Mouse (Mus musculus) 3T3-L1 (cell line): ENCODE data around the gene Hipk3.

Experiments
- DNase-seq: peaks from one replicate; pipeline ENCODE4 v3.0.0-alpha.2; 2015; ENCODE audit warnings: low read depth, low spot score

Gene Hipk3

GRCm38 (mm10) chr2:104471161-104471560, 23.1 kb downstream of the Hipk3 start:
- DNase-seq: no peak

- DNase-seq: no peak
Observed at GRCm38 (mm10) chr2:104470536-104470935, 23.7 kb downstream of the Hipk3 start.

GRCm38 (mm10) chr2:104468419-104468818, 25.8 kb downstream of the Hipk3 start:
- DNase-seq: no peak

- no peak for DNase-seq
Observed at GRCm38 (mm10) chr2:104466908-104467616, 27.2 kb downstream of the Hipk3 start.

- no peak for DNase-seq
Observed at GRCm38 (mm10) chr2:104465639-104466430, 28.4 kb downstream of the Hipk3 start.

GRCm38 (mm10) chr2:104460021-104460420, 34.2 kb downstream of the Hipk3 start:
- DNase-seq: no peak

- peak; percentile 54 for DNase-seq
Observed at GRCm38 (mm10) chr2:104458569-104459332, 35.5 kb downstream of the Hipk3 start.

GRCm38 (mm10) chr2:104457106-104457505, 37.1 kb downstream of the Hipk3 start:
- no peak for DNase-seq

DNA sequence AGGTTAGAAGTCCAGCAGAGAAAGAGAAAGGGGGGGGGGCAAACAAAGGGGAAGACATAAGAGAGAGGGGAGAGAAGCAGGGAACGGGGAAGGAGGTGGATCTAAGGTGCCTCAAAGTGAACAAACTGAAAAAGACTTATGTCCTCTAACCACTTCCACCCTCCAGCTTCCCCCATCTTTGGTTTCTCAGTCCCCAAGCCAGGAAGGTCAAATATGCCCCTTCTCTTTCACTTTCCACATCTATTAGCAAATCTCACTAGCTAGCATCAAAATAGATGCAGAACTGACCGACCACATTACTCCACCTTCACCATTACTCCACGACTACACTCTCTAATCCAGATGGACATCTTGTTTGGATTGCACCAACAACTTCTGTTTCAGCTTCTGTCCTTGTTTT, 43.6 kb downstream of the Hipk3 start:
- no peak for DNase-seq

DNA sequence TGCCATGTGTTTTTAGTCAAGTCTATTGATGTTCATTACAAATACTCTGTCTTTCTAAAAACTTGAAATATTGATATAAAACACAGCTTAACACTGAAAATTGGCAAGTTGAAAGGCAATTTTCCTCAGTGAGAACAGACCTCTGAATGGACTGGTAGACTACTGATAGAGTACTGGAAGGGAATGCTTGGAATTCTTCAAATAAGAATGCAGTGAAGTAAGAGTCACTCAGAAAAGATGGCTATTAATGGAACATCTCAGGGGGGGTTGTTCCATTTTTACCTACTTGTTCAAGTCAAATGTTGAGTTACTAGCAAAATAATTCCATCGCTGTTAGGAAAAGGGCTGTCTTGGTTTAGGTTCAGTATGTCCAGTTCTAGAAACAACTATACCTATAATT, 45.1 kb downstream of the Hipk3 start:
- peak; percentile 13 for DNase-seq

DNA sequence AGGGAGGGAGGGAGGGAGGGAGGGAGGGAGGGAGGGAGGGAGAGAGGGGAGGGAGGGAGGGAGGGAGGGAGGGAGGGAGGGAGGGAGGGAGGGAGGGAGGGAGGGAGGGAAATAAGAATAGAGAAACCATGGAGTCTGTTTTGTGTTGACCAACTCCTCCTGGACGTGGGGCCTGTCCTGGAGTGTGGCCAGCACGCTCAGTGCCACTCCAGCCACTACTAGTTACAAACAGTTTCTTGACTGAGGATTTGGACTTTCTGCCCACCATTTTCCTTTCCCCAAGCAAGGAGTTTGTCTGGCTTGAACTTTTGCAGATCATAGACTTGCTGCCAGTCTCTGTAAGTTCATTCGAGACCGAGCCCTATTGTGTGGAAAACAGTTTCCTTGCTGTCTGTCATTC, 46.0 kb downstream of the Hipk3 start:
- DNase-seq: no peak

GRCm38 (mm10) chr2:104446016-104446415, 48.2 kb downstream of the Hipk3 start:
- no peak for DNase-seq

GRCm38 (mm10) chr2:104444776-104445175, 49.5 kb downstream of the Hipk3 start:
- peak; percentile 84 for DNase-seq

DNA sequence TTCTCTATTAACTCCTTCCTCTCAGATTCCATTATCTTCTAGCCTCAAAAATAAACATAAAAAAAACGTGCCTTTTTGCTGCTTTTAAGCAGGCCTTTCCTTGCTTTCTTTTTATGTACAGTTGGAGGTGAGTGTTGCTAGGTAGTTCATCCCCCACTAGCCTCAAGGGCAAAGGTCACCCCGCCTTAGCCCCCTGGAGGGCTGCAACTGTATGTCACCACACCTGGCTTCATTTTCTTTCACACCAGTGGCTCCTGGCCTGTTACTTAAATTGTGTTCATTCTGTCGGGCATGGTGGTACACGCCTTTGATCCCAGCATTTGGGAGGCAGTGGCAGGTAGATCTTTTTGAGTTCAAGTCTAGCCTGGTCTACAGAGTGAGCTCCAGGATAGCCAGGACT, 51.9 kb downstream of the Hipk3 start:
- DNase-seq: no peak

DNA sequence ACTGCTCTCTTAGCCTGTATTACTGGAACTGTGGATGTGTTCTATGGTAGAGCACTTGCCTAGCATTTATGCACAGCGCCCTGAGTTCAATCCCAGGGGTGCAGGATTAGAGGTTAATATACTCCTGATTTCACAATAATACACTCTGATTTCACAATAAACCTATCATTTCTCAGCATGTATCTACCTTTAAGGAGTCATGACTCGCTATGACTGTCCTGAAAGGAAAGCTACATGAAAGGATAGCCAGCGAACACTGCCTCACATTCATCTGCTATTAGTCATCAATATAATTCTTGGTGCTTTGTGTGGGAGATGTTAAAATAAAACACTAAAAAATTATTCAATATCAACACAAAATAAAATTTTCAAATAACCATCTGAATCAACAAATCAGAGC, 58.0 kb downstream of the Hipk3 start:
- DNase-seq: peak; percentile 76

- no peak for DNase-seq
Observed at GRCm38 (mm10) chr2:104431067-104431466, 63.2 kb downstream of the Hipk3 start.

DNA sequence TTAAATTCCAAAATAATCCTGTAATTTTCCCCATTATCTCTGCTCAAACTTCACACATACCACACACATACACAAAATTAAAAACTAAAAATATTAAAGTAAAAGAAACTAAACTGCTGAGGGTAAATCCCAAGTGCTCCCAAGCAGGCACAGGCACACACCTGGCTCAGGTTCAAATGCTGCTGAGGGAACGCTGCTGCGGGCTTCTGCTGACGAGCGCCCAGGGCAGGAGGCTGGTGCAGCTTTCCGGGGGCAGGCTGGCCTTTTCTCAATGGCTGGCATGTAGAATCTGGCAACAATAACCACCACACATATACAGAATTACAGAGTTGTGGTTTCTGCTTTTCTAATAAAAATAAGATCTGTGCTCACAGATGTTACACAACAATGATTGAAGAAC, 63.7 kb downstream of the Hipk3 start:
- DNase-seq: no peak

DNA sequence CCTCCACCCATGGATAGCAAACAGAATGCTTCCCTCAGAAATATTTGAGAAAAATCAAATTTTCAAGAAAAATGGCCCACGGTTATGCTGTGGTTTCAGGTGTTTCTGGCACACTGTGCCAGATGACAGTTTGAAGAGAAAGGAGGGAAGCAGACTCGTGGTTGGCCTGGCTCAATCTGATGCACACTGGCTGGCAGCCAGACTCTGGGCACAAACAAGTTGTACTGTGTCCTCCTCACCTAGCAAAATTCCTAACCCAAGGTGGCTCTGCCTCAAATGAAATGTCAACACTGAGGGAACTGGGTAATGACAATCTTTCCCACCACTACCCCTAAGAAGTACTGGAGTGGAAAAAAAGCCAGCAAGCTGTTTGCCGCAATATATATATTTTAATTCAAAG, 68.1 kb downstream of the Hipk3 start:
- DNase-seq: no peak

DNA sequence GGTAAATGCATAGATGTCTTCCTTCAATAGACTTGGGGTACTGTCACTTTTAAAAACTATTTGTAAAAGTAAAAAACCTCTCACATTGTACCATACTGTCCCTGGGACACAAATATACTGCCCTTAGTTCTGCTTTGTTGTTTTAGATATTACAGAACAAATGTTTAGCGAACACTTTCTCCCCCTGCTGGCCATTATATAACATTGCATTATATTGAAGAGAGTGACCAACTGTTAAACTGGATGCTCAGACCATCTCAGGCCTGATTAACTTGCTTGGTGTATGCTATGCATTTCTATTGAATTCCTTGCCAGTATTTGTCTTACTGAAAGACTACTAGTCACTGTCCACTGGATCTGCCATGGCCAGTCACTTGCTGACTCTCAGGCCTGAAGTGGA, 72.0 kb downstream of the Hipk3 start:
- DNase-seq: peak; percentile 78

DNA sequence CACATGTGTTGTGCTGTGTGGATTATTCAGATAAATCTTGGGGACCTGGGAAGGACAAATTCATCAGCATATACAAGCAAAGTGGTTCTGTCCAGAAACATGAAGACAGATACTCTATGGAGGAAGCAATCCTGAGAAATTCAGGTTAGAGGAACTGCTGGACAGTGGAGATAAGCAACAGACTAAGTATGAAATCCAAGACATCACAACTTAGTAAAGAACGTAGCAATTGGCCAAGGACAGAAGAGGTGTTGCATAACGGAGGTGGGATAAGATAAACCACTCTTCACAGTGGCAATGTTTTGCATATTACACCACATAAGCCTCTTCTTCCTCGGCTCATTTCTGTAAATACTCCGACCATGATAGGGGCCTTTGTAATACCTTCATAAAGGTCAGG, 73.4 kb downstream of the Hipk3 start:
- no peak for DNase-seq

DNA sequence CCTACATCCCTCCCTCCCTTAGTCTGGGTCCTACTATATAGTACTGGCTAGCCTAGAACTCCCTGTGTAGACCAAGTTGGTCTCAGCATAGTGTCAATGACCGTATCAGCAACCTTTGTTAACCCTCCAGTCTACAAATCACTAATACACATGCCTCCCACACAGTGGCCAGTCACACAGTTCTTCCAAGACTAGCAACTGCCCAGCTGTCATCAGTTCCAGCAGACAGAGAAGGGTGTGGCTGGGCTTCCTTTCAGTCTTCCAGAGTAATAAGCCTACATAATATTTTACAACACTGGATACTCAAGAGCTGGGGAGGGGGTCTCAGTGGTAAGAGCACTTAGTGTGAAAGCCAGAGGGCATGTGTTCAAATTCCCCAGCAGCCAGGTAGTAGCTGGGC, 74.2 kb downstream of the Hipk3 start:
- no peak for DNase-seq

DNA sequence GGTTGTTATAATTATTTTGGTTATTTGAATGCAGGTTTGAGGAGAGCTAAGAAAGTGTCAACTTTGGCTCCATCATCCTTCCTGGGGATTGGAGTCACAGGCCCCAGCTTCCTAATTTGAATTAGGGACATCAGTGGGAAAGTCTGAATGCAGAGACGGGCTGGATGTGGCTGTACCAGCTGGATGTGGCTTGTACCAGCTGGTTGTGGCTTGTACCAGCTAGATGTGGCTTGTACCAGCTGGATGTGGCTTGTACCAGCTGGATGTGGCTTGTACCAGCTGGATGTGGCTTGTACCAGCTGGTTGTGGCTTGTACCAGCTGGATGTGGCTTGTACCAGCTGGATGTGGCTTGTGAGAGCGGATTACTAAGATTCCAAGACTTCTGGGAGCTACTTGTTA, 74.8 kb downstream of the Hipk3 start:
- DNase-seq: no peak
